Mouse (Mus musculus) C2C12 (cell line): Measurements from ENCODE around the gene Prkra.

Source experiments
- CTCF ChIP-seq: IDR thresholded peaks from one replicate; pipeline ENCODE4 v1.5.1; 2011; ENCODE audit not compliant: control insufficient read depth, insufficient read depth, insufficient read length
- MAX ChIP-seq: IDR thresholded peaks from one replicate; pipeline ENCODE4 v1.6.1; 2011; ENCODE audit warnings: mild to moderate bottlenecking, control low read depth
- MYOG ChIP-seq: IDR thresholded peaks from one replicate; pipeline ENCODE4 v1.6.1; 2011; ENCODE audit not compliant: control insufficient read depth, insufficient read length; ENCODE audit errors: extremely low read depth
- USF1 ChIP-seq: IDR thresholded peaks from one replicate; pipeline ENCODE4 v1.6.1; 2011; ENCODE audit warnings: low read depth, mild to moderate bottlenecking, control low read depth, moderate library complexity

DNA sequence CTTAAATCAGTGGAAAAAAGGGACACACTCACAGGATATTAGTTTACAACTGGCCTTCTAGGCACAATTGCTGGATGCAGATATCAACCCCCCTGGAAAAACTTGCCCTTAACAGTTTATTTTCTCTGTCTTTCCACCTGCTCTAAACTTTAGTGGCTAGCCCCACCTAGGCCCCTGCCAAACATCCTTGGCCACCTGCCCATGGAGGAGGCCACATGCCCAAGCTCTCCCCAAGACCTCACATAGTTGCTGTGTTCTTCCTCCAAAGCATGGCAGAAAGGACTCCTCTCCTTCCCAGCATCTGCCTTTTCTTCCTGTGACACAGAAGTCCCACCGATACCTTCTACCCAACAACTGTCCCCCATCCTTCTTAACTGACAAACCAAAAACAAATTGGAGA is 45.6 kb downstream of the Prkra start:
- TF ChIP-seq CTCF, result no peak
- no peak for TF ChIP-seq MAX
- no peak for TF ChIP-seq USF1
- TF ChIP-seq MYOG, result no peak
